Mouse (Mus musculus) liver, postnatal 0 days (tissue): ENCODE measurements around the gene Mark1. TPM values are rescaled to one million over a fixed set of nuclear protein-coding genes. Genes with fewer than 3 reads are reported as not detected.

Experiments used
- ATAC-seq: fragments of 200-750 bp; cut with Nextera tagmentation; 2 replicates; pipeline ENCODE4 v1.8.0; 2017; ENCODE audit warnings: mild to moderate bottlenecking, moderate library complexity
- DNase-seq: peaks from one replicate; pipeline ENCODE4 v3.0.0-alpha.2; 2016
- H3K27ac ChIP-seq: fragments of 300-500 bp; sonication (generic); 2 replicates; pipeline ENCODE4 v1.5.1; 2014; ENCODE audit warnings: antibody characterized with exemption, moderate library complexity, mild to moderate bottlenecking, low read depth
- H3K27me3 ChIP-seq: fragments of 300-500 bp; sonication (generic); 2 replicates; pipeline ENCODE4 v1.6.1; 2014; ENCODE audit warnings: low read length, control low read depth, mixed read lengths; ENCODE audit not compliant: insufficient read depth
- H3K36me3 ChIP-seq: fragments of 300-500 bp; sonication (generic); replicated peaks from 2 replicates; pipeline ENCODE4 v1.6.1; 2014; ENCODE audit warnings: mild to moderate bottlenecking, control low read depth, low read length, moderate library complexity, mixed read lengths; ENCODE audit not compliant: insufficient read depth
- H3K4me1 ChIP-seq: fragments of 300-500 bp; sonication (generic); 2 replicates; pipeline ENCODE4 v1.6.1; 2014; ENCODE audit warnings: antibody characterized with exemption, mild to moderate bottlenecking, control low read depth; ENCODE audit not compliant: insufficient read depth
- H3K4me2 ChIP-seq: fragments of 300-500 bp; sonication (generic); 2 replicates; pipeline ENCODE4 v1.6.1; 2014; ENCODE audit warnings: low read depth, mild to moderate bottlenecking, low read length, moderate library complexity, mixed read lengths
- H3K4me3 ChIP-seq: fragments of 300-500 bp; sonication (generic); 2 replicates; pipeline ENCODE4 v1.5.1; 2014; ENCODE audit warnings: low read depth, low read length
- H3K9ac ChIP-seq: fragments of 300-500 bp; sonication (generic); replicated peaks from 2 replicates; pipeline ENCODE4 v1.6.1; 2014; ENCODE audit warnings: mild to moderate bottlenecking, moderate library complexity
- H3K9me3 ChIP-seq: fragments of 300-500 bp; sonication (generic); 2 replicates; pipeline ENCODE4 v1.6.1; 2016; ENCODE audit warnings: mild to moderate bottlenecking, control low read depth, low read length, mixed read lengths
- CTCF ChIP-seq: sonication (generic); IDR thresholded peaks from 2 replicates; pipeline ENCODE4 v1.5.1; 2016; ENCODE audit warnings: antibody characterized with exemption, low read depth
- EP300 ChIP-seq: IDR thresholded peaks from 2 replicates; pipeline ENCODE4 v1.6.1; 2016; ENCODE audit warnings: antibody characterized with exemption, low read depth, mild to moderate bottlenecking
- WGBS: fragments of 180-500 bp; shearing (Covaris S2); extraction: QIAGEN DNeasy Blood & Tissue Kit; methylation state at CpG from one replicate; pipeline ENCODE4 v1.1.7; 2014; ENCODE audit not compliant: insufficient replicate concordance; 5-methylcytosine and 5-hydroxymethylcytosine counted together
- polyA plus RNA-seq: library from polyadenylated mRNA; unstranded; fragments of >200 nt; fragmentation: Nextera tagmentation; extraction: Ambion mirVana; gene quantifications from 2 replicates; pipeline ENCODE4 v1.2.1, GENCODE M21; 2015

The Mark1 gene
- polyA plus RNA-seq, 1 experiment from 2014 or later: 0.31 TPM

DNA sequence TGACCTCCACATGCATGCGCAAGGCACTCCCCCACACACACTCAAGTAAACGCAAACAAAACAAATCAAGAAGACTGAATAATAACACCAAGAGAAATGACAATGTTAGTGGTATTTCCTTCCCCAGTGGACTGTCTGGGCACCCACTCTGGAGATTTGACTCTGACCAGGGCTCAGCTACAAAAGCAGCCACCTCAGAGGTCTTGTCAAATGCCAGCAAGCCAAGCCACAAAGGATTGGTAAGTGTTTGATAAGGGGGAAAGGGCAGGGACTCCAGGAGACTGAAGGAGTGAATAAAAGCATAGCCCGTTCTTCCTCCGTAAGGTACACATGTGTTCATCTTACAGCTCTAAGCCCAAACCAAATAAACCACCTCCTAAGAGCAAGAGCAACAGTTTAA lies 4.0 kb downstream of the Mark1 start:
- WGBS: 71% methylated on average over 4 of the region's 4 CpGs
- Histone ChIP-seq H3K4me3 (no peak overlapping the region), H3K4me1 (no peaks in the 10 kb centered on the region), H3K9ac (no peak overlapping the region), H3K9me3 (no peaks in the 10 kb centered on the region), H3K27me3 (peaks cover 25% of the 10 kb centered on the region), H3K27ac (no peak overlapping the region), H3K4me2 (no peak overlapping the region), H3K36me3 (no peaks in the 10 kb centered on the region)
- TF ChIP-seq EP300 (no peak), CTCF (no peak)
- ATAC-seq (no peak), DNase-seq (no peak)

- H3K4me3 ChIP-seq: no peak overlapping the region
- TF ChIP-seq CTCF (no peak), EP300 (no peak)
- H3K36me3 ChIP-seq: no peaks in the 10 kb centered on the region
- no peak overlapping the region for H3K4me2 ChIP-seq
- ATAC-seq: no peak
- no peaks in the 10 kb centered on the region for H3K9me3 ChIP-seq
- no peak for DNase-seq
- H3K27ac ChIP-seq: no peak overlapping the region
- H3K9ac ChIP-seq: no peak overlapping the region
- no peaks in the 10 kb centered on the region for H3K4me1 ChIP-seq
- 81% methylated on average over 10 of the region's 10 CpGs for WGBS
- no peaks in the 10 kb centered on the region for H3K27me3 ChIP-seq
These were observed 8.2 kb downstream of the Mark1 start for GRCm38 (mm10) chr1:184991191-184991590.

GRCm38 (mm10) chr1:184986748-184987147 lies 12.6 kb downstream of the Mark1 start:
- no peaks in the 10 kb centered on the region for H3K27me3 ChIP-seq
- H3K9me3 ChIP-seq: no peaks in the 10 kb centered on the region
- no peak overlapping the region for H3K27ac ChIP-seq
- no peak overlapping the region for H3K9ac ChIP-seq
- no peak overlapping the region for H3K4me2 ChIP-seq
- WGBS: 62% methylated on average over 2 of the region's 2 CpGs
- H3K4me1 ChIP-seq: no peaks in the 10 kb centered on the region
- no peaks in the 10 kb centered on the region for H3K36me3 ChIP-seq
- TF ChIP-seq CTCF (no peak), EP300 (no peak)
- ATAC-seq (no peak), DNase-seq (no peak)
- H3K4me3 ChIP-seq: no peak overlapping the region

DNA sequence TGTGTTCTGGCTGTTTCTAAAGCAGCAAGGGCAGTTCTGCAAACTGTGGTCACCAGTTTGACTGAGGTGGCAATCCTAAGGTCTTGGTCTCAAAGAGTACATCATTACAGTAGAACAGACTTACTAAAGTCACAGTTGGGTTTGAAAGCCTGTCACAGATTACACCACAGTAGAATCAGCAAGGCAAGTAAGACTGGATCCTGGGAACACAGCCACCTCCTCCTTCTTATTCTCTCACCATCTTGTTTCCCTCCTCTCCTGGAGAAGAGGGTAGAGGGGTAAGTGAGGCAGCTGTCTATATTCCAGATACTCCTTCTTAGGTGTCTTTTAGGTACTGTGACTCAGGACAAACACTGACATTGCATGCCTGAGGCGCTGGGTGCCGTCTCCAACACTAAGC lies 14.6 kb downstream of the Mark1 start:
- no peaks in the 10 kb centered on the region for H3K27me3 ChIP-seq
- no peak for ATAC-seq
- H3K4me1 ChIP-seq: no peaks in the 10 kb centered on the region
- no peak overlapping the region for H3K9ac ChIP-seq
- no peak for TF ChIP-seq CTCF
- TF ChIP-seq EP300: no peak
- H3K27ac ChIP-seq: no peak overlapping the region
- H3K9me3 ChIP-seq: no peaks in the 10 kb centered on the region
- H3K4me2 ChIP-seq: no peak overlapping the region
- H3K4me3 ChIP-seq: no peak overlapping the region
- no peaks in the 10 kb centered on the region for H3K36me3 ChIP-seq
- 68% methylated on average over 2 of the region's 2 CpGs for WGBS
- no peak for DNase-seq

DNA sequence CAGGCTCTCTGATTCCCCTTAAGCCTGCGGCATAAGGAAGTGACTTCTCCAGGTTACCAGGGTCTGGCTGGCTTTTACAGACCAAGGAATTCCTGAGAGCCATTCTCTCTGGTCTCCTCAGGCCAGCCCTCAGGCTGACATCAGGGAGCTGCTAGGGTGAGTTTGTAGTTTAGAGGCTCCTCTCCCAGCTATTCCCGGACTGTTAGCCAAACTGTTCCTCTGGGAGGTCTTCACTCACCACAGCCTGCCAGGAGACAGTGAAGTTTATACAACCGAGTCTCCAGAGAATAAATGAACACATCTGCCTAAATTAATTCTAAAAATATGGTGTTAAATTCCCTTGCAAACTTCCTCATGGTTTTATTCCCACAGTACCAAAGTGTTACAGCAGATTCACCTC lies 15.6 kb downstream of the Mark1 start:
- no peak for DNase-seq
- ATAC-seq: no peak
- no peak overlapping the region for H3K4me3 ChIP-seq
- H3K4me1 ChIP-seq: no peaks in the 10 kb centered on the region
- no peak overlapping the region for H3K27ac ChIP-seq
- H3K27me3 ChIP-seq: no peaks in the 10 kb centered on the region
- H3K36me3 ChIP-seq: no peaks in the 10 kb centered on the region
- 53% methylated on average over 3 of the region's 3 CpGs for WGBS
- no peak overlapping the region for H3K9ac ChIP-seq
- TF ChIP-seq EP300: no peak
- no peak for TF ChIP-seq CTCF
- no peaks in the 10 kb centered on the region for H3K9me3 ChIP-seq
- no peak overlapping the region for H3K4me2 ChIP-seq

DNA sequence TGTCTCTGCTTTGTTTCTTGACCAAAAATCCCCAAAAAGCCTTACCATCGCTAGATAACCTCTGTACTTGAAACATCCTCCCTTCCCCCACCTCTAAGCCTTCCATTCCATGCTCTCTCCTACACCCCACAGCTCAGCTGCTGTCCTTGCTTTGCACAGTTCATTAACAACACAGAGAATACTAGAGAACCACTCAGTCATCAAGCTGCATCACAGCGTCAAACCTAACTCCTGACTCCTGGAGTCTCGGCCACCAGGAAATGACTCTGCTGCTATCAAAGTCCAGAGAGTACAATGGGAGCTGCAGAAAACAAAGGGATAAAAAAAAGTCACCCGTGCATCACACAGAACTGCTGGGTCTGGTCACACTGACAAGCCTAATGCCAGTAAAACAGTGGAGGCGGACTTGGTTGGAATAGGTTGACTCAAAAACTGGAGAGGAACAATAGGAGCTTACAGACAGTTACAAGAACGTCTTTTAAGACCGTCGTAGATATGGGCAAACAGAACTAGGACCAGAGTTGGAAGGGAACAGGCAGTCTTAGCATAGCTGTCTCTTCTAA lies 27.1 kb downstream of the Mark1 start:
- Histone ChIP-seq H3K36me3 (no peaks in the 10 kb centered on the region), H3K4me1 (no peaks in the 10 kb centered on the region), H3K27ac (no peak overlapping the region), H3K9me3 (no peaks in the 10 kb centered on the region), H3K4me3 (no peak overlapping the region), H3K4me2 (no peak overlapping the region), H3K27me3 (no peaks in the 10 kb centered on the region), H3K9ac (no peak overlapping the region)
- DNase-seq (no peak), ATAC-seq (no peak)
- WGBS: 49% methylated on average over 8 of the region's 8 CpGs
- no peak for TF ChIP-seq CTCF
- TF ChIP-seq EP300: no peak

- no peak overlapping the region for H3K27ac ChIP-seq
- WGBS: 75% methylated on average over 4 of the region's 4 CpGs
These were observed 30.0 kb downstream of the Mark1 start for GRCm38 (mm10) chr1:184969374-184969773.

More at GRCm38 (mm10) chr1:184969374-184969773, 30.0 kb downstream of the Mark1 start:
- Histone ChIP-seq H3K9me3 (no peaks in the 10 kb centered on the region), H3K4me1 (no peaks in the 10 kb centered on the region), H3K9ac (no peak overlapping the region), H3K27me3 (no peaks in the 10 kb centered on the region), H3K36me3 (no peaks in the 10 kb centered on the region), H3K4me3 (no peak overlapping the region), H3K4me2 (no peak overlapping the region)
- no peak for DNase-seq
- TF ChIP-seq EP300 (no peak), CTCF (no peak)
- no peak for ATAC-seq
